11 mouse cellular contexts compared by ENCODE assay signal in the genomic region with DNA sequence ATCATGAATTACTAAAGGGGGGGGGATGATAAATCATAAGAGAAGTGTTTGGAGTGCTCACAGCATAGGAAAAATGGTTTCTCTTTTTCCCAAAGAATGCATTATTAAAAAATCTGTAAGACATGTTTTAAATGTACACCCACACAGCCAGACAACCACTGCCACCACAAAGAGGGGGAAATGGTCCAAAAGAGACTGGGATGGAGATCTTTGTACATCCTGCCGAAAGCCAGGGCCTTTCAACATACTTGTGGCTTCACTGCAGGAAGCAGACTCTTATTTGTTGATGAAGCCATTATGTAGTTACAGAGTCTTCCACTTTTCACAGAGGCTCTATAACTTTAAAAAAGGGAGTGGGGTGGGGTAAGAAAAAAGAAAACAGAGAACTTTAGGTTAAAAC.
"Had no signal": no experiment of that assay in that cellular context is flagged by ENCODE, and none has a peak within 500 bp of the region (broad histone marks: within the 10 kb centered on the region; RNA-seq: fewer than 3 reads in every experiment).

No protein-coding gene starts in this region.

- H3K27me3 ChIP-seq: liver, embryonic 13.5 days; midbrain, embryonic 12.5 days; midbrain, embryonic 15.5 days; neural tube, embryonic 13.5 days had no signal

- DNase-seq: kidney, adult 2 months; kidney, postnatal 25 days; liver, embryonic 13.5 days; lung, embryonic 14.5 days; right cerebral cortex, postnatal 25 days; spleen, adult 18-20 months; thymus, adult 18-20 months; thymus, postnatal 4 days had no signal

- H3K4me3 ChIP-seq: liver, embryonic 13.5 days; midbrain, embryonic 12.5 days; midbrain, embryonic 15.5 days; neural tube, embryonic 13.5 days had no signal

- H3K36me3 ChIP-seq: liver, embryonic 13.5 days; midbrain, embryonic 12.5 days; midbrain, embryonic 15.5 days; neural tube, embryonic 13.5 days had no signal
